Mouse (Mus musculus) granulocyte monocyte progenitor cell, adult 5-6 weeks (primary cell): Measurements from ENCODE around the gene Fbxw18. TPM values are rescaled to one million over a fixed set of nuclear protein-coding genes. Genes with fewer than 3 reads are reported as not detected.
"Not testable (repeated sequence)": the region's sequence is repeated elsewhere in the genome, so short reads cannot be mapped to it uniquely, and the experiment has no call there.

Experiments
- ATAC-seq: replicated peaks from 2 replicates; pipeline ENCODE4 v1.8.0; 2016; ENCODE audit warnings: mild to moderate bottlenecking, moderate TSS enrichment, inconsistent platforms; ENCODE audit not compliant: poor library complexity, severe bottlenecking
- total RNA-seq, 2 experiments: library from RNA; stranded (forward) in 1 of 2; stranded (reverse) in 1 of 2; fragments of 200-712, 200-1000 nt in 1 of 2; fragments of >200 nt in 1 of 2; fragmentation: Nextera tagmentation in 1 of 2; gene quantifications; 2 replicates each; pipeline ENCODE4 v1.2.3; 2014 to 2017

The Fbxw18 gene
- not detected in 2 replicates for total RNA-seq (2014; fragmentation: Nextera tagmentation)
- not detected in 2 replicates for total RNA-seq (2017)

GRCm38 (mm10) chr9:109702600-109702999, at the start of gene Fbxw18:
Gene Fbxw18 (minus strand): TSS chr9:109702700.
- not testable (repeated sequence) for ATAC-seq

GRCm38 (mm10) chr9:109745989-109746388, 43.5 kb upstream of the Fbxw18 start, which contains the start of gene Fbxw26:
Gene Fbxw26 (minus strand): TSS chr9:109746089.
- ATAC-seq = not testable (repeated sequence)

GRCm38 (mm10) chr9:109685299-109685698, 17.2 kb downstream of the Fbxw18 start:
- ATAC-seq = peak; percentile 68

GRCm38 (mm10) chr9:109664552-109664951, 37.9 kb downstream of the Fbxw18 start, which contains the start of gene Fbxw25:
Gene Fbxw25 (minus strand): TSS chr9:109664652.
- not testable (repeated sequence) for ATAC-seq

Other genes with a start within 250 kb of the Fbxw18 start
- not detected in 2 replicates for gene Fbxw19, start 206.8 kb downstream of the Fbxw18 start, total RNA-seq (2014; fragmentation: Nextera tagmentation)
- not detected in 2 replicates for gene Fbxw19, start 206.8 kb downstream of the Fbxw18 start, total RNA-seq (2017)
- gene Fbxw15, start 134.4 kb downstream of the Fbxw18 start, total RNA-seq (2014; fragmentation: Nextera tagmentation) = not detected in 2 replicates
- not detected in 2 replicates for gene Fbxw15, start 134.4 kb downstream of the Fbxw18 start, total RNA-seq (2017)
- not detected in 2 replicates for gene Fbxw24, start 76.6 kb downstream of the Fbxw18 start, total RNA-seq (2014; fragmentation: Nextera tagmentation)
- not detected in 2 replicates for gene Fbxw24, start 76.6 kb downstream of the Fbxw18 start, total RNA-seq (2017)
- not detected in 2 replicates for gene Fbxw25, start 38.0 kb downstream of the Fbxw18 start, total RNA-seq (2014; fragmentation: Nextera tagmentation)
- not detected in 2 replicates for gene Fbxw25, start 38.0 kb downstream of the Fbxw18 start, total RNA-seq (2017)
- not detected in 2 replicates for gene Fbxw26, start 43.4 kb upstream of the Fbxw18 start, total RNA-seq (2014; fragmentation: Nextera tagmentation)
- gene Fbxw26, start 43.4 kb upstream of the Fbxw18 start, total RNA-seq (2017) = not detected in 2 replicates
- not detected in 2 replicates for gene Fbxw27, start 88.0 kb upstream of the Fbxw18 start, total RNA-seq (2014; fragmentation: Nextera tagmentation)
- gene Fbxw27, start 88.0 kb upstream of the Fbxw18 start, total RNA-seq (2017) = not detected in 2 replicates
- gene Spink8, start 109.6 kb upstream of the Fbxw18 start, total RNA-seq (2014; fragmentation: Nextera tagmentation) = not detected in 2 replicates
- not detected in 2 replicates for gene Spink8, start 109.6 kb upstream of the Fbxw18 start, total RNA-seq (2017)
- gene Nme6, start 130.0 kb upstream of the Fbxw18 start, total RNA-seq (2014; fragmentation: Nextera tagmentation) = 54.0 and 59.5 TPM in 2 replicates
- 22.1 and 28.4 TPM in 2 replicates for gene Nme6, start 130.0 kb upstream of the Fbxw18 start, total RNA-seq (2017)
- gene Camp, start 146.9 kb upstream of the Fbxw18 start, total RNA-seq (2014; fragmentation: Nextera tagmentation) = 3.0 and 37.6 TPM in 2 replicates
- 99.8 and 173 TPM in 2 replicates for gene Camp, start 146.9 kb upstream of the Fbxw18 start, total RNA-seq (2017)
- gene Cdc25a, start 172.9 kb upstream of the Fbxw18 start, total RNA-seq (2014; fragmentation: Nextera tagmentation) = 45.1 and 52.5 TPM in 2 replicates
- 50.6 and 54.4 TPM in 2 replicates for gene Cdc25a, start 172.9 kb upstream of the Fbxw18 start, total RNA-seq (2017)
- gene Map4, start 228.8 kb upstream of the Fbxw18 start, total RNA-seq (2014; fragmentation: Nextera tagmentation) = 33.3 and 42.6 TPM in 2 replicates
- gene Map4, start 228.8 kb upstream of the Fbxw18 start, total RNA-seq (2017) = 17.1 and 22.3 TPM in 2 replicates